Mouse (Mus musculus): ENCODE measurements at regions not wholly inside any gene's neighbourhood (a gene's known extent, or its start where the extent isn't known, plus 50 kb on each side); places are given as distances from the start of the nearest gene placed in this dataset.

DNA sequence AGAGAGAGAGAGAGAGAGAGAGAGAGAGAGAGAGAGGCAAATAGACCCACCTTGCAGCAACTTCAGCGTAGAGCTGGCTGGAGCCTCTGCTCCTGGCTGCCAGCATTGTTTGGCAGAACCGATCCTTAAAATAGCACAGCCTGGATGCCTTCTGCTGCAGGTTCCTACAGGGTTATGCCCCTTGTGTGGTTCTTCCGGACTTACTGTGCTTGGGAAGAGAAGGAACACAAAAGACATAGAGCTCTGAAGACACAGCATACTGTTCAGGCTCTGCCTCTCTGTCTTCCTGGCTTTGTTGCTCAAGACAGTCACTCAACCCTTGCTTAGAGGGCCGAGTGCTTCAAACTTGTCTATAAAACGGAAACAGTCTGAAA lies 86.2 kb upstream of the Slc25a26 start:
- Histone ChIP-seq H3K4me3 (replicated peaks; ENCODE audit: control insufficient read depth, low read depth, low read length) (no peak overlapping the region), H3K27ac (ENCODE audit: control insufficient read depth, insufficient read depth, low read depth, low read length, poor library complexity) (no peak overlapping the region), H3K4me1 (ENCODE audit: control insufficient read depth, insufficient read depth, low read length) (no peaks in the 10 kb centered on the region)
- 55% methylated on average over 5 of the region's 5 CpGs for WGBS
- TF ChIP-seq CTCF (IDR thresholded peaks at IDR 0.05; ENCODE audit: control insufficient read depth, insufficient read depth, low read length) (no peak), POLR2A (IDR thresholded peaks at IDR 0.05; ENCODE audit: borderline replicate concordance, control insufficient read depth, low read depth, low read length) (no peak)

DNA sequence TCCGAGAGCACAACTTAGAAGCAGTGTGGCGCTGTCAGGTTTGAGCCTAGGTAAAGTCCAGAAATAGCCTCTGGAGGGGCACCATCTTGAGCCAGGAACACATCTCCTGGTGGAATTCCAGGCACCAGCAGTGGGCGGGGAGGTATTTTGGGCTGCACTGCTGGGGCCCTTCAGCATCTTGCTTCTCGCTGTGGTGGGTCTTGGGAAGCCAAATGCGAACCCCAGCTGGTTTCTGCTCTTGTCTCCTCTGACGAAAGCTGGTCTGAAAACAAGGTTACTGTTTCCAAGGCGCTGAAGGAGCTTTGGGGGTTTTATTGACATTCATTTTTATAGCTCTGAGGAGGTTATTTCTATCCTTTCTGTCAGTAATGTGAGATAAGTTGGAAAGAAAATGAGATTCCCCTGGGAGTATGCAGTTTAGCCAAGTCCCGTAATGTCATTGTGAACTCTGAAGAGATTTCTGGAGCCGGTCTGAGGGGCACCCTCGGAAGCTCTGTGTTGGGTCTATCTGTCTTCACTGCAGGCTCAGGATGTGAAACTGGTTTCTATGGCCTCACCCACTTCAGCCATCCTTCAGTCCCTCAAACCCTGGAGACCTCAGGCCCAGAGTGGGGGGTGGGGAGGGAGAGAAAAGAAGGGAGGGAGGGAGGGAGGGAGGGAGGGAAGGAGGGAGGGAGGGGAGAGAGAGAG lies 86.7 kb upstream of the Slc25a26 start:
- H3K4me3 ChIP-seq (replicated peaks; ENCODE audit: control insufficient read depth, low read depth, low read length), result no peak overlapping the region
- no peaks in the 10 kb centered on the region for H3K4me1 ChIP-seq (ENCODE audit: control insufficient read depth, insufficient read depth, low read length)
- 76% methylated on average over 10 of the region's 10 CpGs for WGBS
- TF ChIP-seq CTCF (IDR thresholded peaks at IDR 0.05; ENCODE audit: control insufficient read depth, insufficient read depth, low read length) (no peak), POLR2A (IDR thresholded peaks at IDR 0.05; ENCODE audit: borderline replicate concordance, control insufficient read depth, low read depth, low read length) (no peak)
- no peak overlapping the region for H3K27ac ChIP-seq (ENCODE audit: control insufficient read depth, insufficient read depth, low read depth, low read length, poor library complexity)

DNA sequence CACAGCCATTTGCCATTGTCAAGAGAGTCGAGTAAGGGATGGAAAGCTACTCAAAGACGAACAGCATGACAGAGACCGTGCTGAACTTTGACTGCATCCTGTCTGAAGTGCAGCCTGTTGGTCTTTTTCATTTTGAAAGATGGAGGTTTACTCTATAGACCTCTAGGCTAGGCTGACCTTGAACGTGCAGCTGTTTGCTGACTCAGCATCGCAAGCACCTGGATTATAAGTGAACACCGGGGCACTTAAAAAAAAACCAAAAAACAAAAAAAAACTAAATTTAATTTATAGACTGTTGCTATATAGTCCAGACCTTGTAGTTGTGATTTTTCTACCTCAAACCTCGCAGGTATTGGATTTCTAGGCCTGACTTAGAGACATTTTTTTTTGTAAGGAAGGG lies 87.8 kb upstream of the Slc25a26 start:
- TF ChIP-seq POLR2A (IDR thresholded peaks at IDR 0.05; ENCODE audit: borderline replicate concordance, control insufficient read depth, low read depth, low read length) (no peak), CTCF (IDR thresholded peaks at IDR 0.05; ENCODE audit: control insufficient read depth, insufficient read depth, low read length) (no peak)
- WGBS, result 83% methylated on average over 7 of the region's 7 CpGs
- Histone ChIP-seq H3K4me3 (replicated peaks; ENCODE audit: control insufficient read depth, low read depth, low read length) (no peak overlapping the region), H3K27ac (ENCODE audit: control insufficient read depth, insufficient read depth, low read depth, low read length, poor library complexity) (no peak overlapping the region), H3K4me1 (ENCODE audit: control insufficient read depth, insufficient read depth, low read length) (no peaks in the 10 kb centered on the region)

DNA sequence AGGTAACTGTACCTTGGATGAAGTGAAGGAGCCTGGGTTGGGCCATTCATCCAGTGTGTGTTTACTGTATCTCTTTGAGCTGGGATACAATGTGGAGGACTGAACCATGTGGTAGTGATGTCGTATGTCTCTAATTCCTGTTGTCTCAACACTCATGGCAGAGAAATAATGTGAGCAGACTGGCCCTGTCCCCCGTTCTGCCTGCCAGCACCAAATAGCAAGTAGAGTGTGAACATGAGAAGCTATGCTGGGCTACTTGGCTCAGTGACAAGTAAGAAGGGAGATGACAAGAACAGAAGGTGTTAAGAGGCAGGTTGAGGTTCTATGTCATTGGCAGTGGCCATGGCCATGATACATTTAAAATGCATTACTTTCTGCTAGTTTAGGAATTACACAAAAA lies 89.7 kb upstream of the Slc25a26 start:
- no peak overlapping the region for H3K27ac ChIP-seq (ENCODE audit: control insufficient read depth, insufficient read depth, low read depth, low read length, poor library complexity)
- H3K4me3 ChIP-seq (replicated peaks; ENCODE audit: control insufficient read depth, low read depth, low read length), result no peak overlapping the region
- no peaks in the 10 kb centered on the region for H3K4me1 ChIP-seq (ENCODE audit: control insufficient read depth, insufficient read depth, low read length)
- 67% methylated on average over 2 of the region's 2 CpGs for WGBS
- TF ChIP-seq CTCF (IDR thresholded peaks at IDR 0.05; ENCODE audit: control insufficient read depth, insufficient read depth, low read length) (no peak), POLR2A (IDR thresholded peaks at IDR 0.05; ENCODE audit: borderline replicate concordance, control insufficient read depth, low read depth, low read length) (no peak)

DNA sequence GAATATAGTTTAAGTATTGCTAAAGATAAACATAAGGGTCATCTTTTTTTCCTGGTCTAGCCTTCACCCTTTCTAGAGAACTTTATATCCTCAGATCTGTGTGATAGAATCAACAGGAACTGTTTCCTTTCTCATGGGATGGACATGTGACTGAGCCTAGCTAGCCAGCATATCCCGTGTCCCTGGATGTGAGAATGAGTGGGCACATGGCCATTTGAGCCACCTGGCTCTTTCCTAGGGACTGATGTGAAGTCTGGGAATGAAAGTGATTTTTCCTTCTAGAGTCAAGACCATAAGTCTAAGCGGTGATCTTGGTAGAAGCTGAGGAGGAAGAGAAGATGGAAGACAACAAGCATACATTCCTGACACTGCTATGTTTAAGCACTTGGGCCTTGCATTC lies 91.1 kb upstream of the Slc25a26 start:
- WGBS, result 82% methylated on average over 2 of the region's 2 CpGs
- H3K4me3 ChIP-seq (replicated peaks; ENCODE audit: control insufficient read depth, low read depth, low read length), result no peak overlapping the region
- TF ChIP-seq POLR2A (IDR thresholded peaks at IDR 0.05; ENCODE audit: borderline replicate concordance, control insufficient read depth, low read depth, low read length) (no peak), CTCF (IDR thresholded peaks at IDR 0.05; ENCODE audit: control insufficient read depth, insufficient read depth, low read length) (no peak)

DNA sequence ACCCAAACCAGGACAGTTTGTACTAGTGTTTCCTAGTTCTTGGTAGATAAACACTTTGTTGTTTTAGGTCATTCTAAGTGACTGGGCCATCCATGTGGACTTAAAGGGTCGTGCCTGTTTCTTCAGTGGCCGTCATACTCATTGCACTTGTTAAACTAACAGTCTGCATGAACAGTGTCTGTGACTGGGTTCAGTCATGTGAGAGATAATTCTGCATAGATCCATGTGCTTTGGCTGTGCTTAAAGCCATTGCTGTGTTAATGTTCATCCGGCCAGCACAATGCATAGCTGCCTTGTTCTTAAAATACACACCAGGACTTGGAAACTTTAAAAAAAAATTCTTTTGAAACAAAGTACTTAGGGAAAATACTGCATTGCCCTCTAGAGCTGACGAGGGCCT lies 92.4 kb upstream of the Slc25a26 start:
- Histone ChIP-seq H3K27ac (ENCODE audit: control insufficient read depth, insufficient read depth, low read depth, low read length, poor library complexity) (no peak overlapping the region), H3K4me3 (replicated peaks; ENCODE audit: control insufficient read depth, low read depth, low read length) (no peak overlapping the region), H3K4me1 (ENCODE audit: control insufficient read depth, insufficient read depth, low read length) (no peaks in the 10 kb centered on the region)
- WGBS, result 78% methylated on average over 4 of the region's 4 CpGs
- TF ChIP-seq POLR2A (IDR thresholded peaks at IDR 0.05; ENCODE audit: borderline replicate concordance, control insufficient read depth, low read depth, low read length), result no peak
- TF ChIP-seq CTCF (IDR thresholded peaks at IDR 0.05; ENCODE audit: control insufficient read depth, insufficient read depth, low read length), result no peak

More for the DNA sequence above, 91.1 kb upstream of the Slc25a26 start:
- H3K4me1 ChIP-seq (ENCODE audit: control insufficient read depth, insufficient read depth, low read length), result no peaks in the 10 kb centered on the region
- no peak overlapping the region for H3K27ac ChIP-seq (ENCODE audit: control insufficient read depth, insufficient read depth, low read depth, low read length, poor library complexity)

DNA sequence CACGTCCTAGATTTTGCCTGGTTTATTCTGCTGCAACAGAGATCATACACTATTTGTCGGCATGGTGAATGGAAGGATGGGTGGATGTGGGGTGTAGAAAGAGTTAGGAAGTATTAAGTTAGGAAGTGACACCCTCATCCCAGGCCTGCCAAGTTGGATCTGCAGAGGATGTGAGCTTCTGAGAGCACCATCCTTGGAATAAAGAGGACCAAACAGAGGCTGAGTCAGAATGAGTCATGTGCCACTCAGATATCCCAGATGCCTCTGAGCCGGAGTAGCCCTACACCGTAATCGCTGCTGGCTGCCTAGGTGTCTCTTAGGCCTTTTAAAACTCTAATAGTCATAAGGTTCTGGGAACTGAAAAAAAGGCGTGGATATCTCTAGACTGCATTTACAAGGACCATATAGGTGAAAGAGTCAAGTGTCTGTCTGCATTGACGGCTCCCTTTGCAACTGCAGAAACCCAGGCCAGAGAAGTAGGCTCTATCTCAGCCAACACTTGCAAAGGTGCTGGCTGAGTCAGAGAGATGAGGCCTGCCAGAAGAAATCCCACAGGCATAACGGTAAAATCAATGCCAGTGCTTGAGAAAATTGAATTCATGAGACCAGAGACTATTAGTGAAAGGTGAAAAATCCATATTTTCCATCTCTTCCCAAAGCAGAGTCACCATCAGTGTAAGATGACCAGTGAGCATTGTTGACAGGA lies 94.6 kb upstream of the Slc25a26 start:
- H3K27ac ChIP-seq (ENCODE audit: control insufficient read depth, insufficient read depth, low read depth, low read length, poor library complexity), result no peak overlapping the region
- WGBS, result 76% methylated on average over 8 of the region's 8 CpGs
- no peaks in the 10 kb centered on the region for H3K4me1 ChIP-seq (ENCODE audit: control insufficient read depth, insufficient read depth, low read length)
- H3K4me3 ChIP-seq (replicated peaks; ENCODE audit: control insufficient read depth, low read depth, low read length), result no peak overlapping the region
- TF ChIP-seq CTCF (IDR thresholded peaks at IDR 0.05; ENCODE audit: control insufficient read depth, insufficient read depth, low read length), result no peak
- TF ChIP-seq POLR2A (IDR thresholded peaks at IDR 0.05; ENCODE audit: borderline replicate concordance, control insufficient read depth, low read depth, low read length), result no peak

DNA sequence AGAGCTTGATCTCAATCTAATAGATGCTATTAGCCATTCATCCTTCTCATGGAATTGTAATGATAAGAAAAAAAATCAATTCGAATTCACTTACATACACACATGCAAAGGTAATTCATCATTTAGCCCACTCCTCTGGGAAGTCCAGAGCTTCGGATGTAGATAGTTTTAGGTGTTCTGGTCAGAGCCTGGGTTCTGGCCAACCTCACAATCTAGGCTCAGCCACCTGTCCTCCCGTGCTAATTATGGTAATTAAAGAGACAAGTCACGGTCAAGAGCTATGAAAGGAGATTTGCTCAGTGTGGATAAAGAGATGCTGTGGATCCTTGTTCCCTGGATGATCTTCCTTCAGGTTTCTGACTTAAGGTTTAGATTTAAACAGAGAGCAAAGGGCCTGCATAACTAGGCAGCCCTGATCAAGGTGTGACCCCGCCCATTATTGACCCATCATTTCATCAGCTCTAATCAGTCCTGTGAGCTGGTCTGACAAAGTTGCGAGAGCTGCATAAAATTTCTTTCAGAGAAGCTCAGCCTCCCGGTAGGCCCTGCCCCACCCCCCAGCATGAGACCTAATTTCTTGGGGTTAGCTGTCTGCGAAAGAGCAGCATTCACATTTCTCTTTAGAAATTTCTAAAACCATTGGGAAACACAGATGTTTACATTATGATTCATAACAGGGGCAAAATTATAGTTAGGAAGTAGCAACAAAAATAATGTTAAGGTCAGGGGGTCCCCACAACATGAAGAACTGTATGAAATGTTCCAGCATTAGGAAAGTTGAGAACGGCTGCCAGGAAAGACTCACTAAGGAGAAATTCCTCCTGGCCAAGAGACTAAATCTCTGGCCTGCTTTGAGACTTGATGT lies 98.3 kb upstream of the Slc25a26 start:
- Histone ChIP-seq H3K27ac (ENCODE audit: control insufficient read depth, insufficient read depth, low read depth, low read length, poor library complexity) (no peak overlapping the region), H3K4me3 (replicated peaks; ENCODE audit: control insufficient read depth, low read depth, low read length) (no peak overlapping the region), H3K4me1 (ENCODE audit: control insufficient read depth, insufficient read depth, low read length) (no peaks in the 10 kb centered on the region)
- no peak for TF ChIP-seq POLR2A (IDR thresholded peaks at IDR 0.05; ENCODE audit: borderline replicate concordance, control insufficient read depth, low read depth, low read length)
- no peak for TF ChIP-seq CTCF (IDR thresholded peaks at IDR 0.05; ENCODE audit: control insufficient read depth, insufficient read depth, low read length)
- WGBS, result 73% methylated on average over 9 of the region's 9 CpGs

Measured in bone marrow, adult 2 months (tissue).